Mouse (Mus musculus) embryonic facial prominence, embryonic 15.5 days (tissue): ENCODE data around the gene Hook2. TPM values are rescaled to one million over a fixed set of nuclear protein-coding genes. Genes with fewer than 3 reads are reported as not detected.

Source experiments
- ATAC-seq: fragments of 200-750 bp; cut with Nextera tagmentation; 2 replicates; pipeline ENCODE4 v1.8.0; 2017; ENCODE audit warnings: low read depth, moderate TSS enrichment; ENCODE audit not compliant: insufficient number of reproducible peaks, low FRiP score, low TSS enrichment
- H3K27ac ChIP-seq: fragments of 300-500 bp; sonication (generic); replicated peaks from 2 replicates; pipeline ENCODE4 v1.5.1; 2015; ENCODE audit warnings: mild to moderate bottlenecking, inconsistent platforms
- H3K27me3 ChIP-seq: fragments of 300-500 bp; sonication (generic); 2 replicates; pipeline ENCODE4 v1.6.1; 2015; ENCODE audit warnings: inconsistent platforms
- H3K36me3 ChIP-seq: fragments of 300-500 bp; sonication (generic); 2 replicates; pipeline ENCODE4 v1.6.1; 2015; ENCODE audit warnings: mild to moderate bottlenecking, inconsistent platforms
- H3K4me1 ChIP-seq: fragments of 300-500 bp; sonication (generic); 2 replicates; pipeline ENCODE4 v1.6.1; 2015; ENCODE audit warnings: inconsistent platforms
- H3K4me2 ChIP-seq: fragments of 300-500 bp; sonication (generic); replicated peaks from 2 replicates; pipeline ENCODE4 v1.6.1; 2015; ENCODE audit warnings: mild to moderate bottlenecking, inconsistent platforms
- H3K4me3 ChIP-seq: fragments of 300-500 bp; sonication (generic); replicated peaks from 2 replicates; pipeline ENCODE4 v1.5.1; 2015; ENCODE audit warnings: mild to moderate bottlenecking, inconsistent platforms
- H3K9ac ChIP-seq: fragments of 300-500 bp; sonication (generic); 2 replicates; pipeline ENCODE4 v1.6.1; 2015; ENCODE audit warnings: inconsistent platforms
- H3K9me3 ChIP-seq: fragments of 300-500 bp; sonication (generic); replicated peaks from 2 replicates; pipeline ENCODE4 v1.6.1; 2016; ENCODE audit warnings: inconsistent platforms
- whole genome bisulfite sequencing: fragments of 180-500 bp; shearing (Covaris S2); methylation state at CpG from one replicate; pipeline ENCODE4 v1.1.7; 2015; 5-methylcytosine and 5-hydroxymethylcytosine counted together
- polyA plus RNA-seq: library from polyadenylated mRNA; unstranded; fragments of >200 nt; fragmentation: Nextera tagmentation; extraction: Ambion mirVana; gene quantifications from 2 replicates; pipeline ENCODE4 v1.2.1, GENCODE M21; 2015

Hook2 gene
- 27.2 and 30.6 TPM in 2 replicates for polyA plus RNA-seq

GRCm38 (mm10) chr8:84990349-84990748, at the start of gene Hook2:
Gene Hook2, plus strand, starts transcription at chr8:84990603.
- under 1% methylated on average over 28 of the region's 28 CpGs for WGBS
- peaks cover 27% of the 10 kb centered on the region for H3K4me1 ChIP-seq
- no peaks in the 10 kb centered on the region for H3K9me3 ChIP-seq
- peak within 1 kb of the TSS; percentile 85 for H3K27ac ChIP-seq
- no peaks in the 10 kb centered on the region for H3K36me3 ChIP-seq
- ATAC-seq, result peak; percentile 93
- peak within 1 kb of the TSS; percentile 66 for H3K4me3 ChIP-seq
- H3K9ac ChIP-seq, result peak within 1 kb of the TSS; percentile 64
- peaks cover 13% of the 10 kb centered on the region; the same call in 1 of the 2 replicates for H3K27me3 ChIP-seq
- H3K4me2 ChIP-seq, result peak within 1 kb of the TSS; percentile 92

GRCm38 (mm10) chr8:84943699-84944098, 46.7 kb upstream of the Hook2 start:
- no peak overlapping the region for H3K4me3 ChIP-seq
- H3K9ac ChIP-seq, result no peak overlapping the region
- no peak for ATAC-seq
- H3K4me1 ChIP-seq, result peaks cover 21% of the 10 kb centered on the region
- peaks cover 65% of the 10 kb centered on the region for H3K27me3 ChIP-seq
- H3K9me3 ChIP-seq, result no peaks in the 10 kb centered on the region
- H3K4me2 ChIP-seq, result no peak overlapping the region
- no peaks in the 10 kb centered on the region for H3K36me3 ChIP-seq
- 17% methylated on average over 4 of the region's 4 CpGs for WGBS
- H3K27ac ChIP-seq, result no peak overlapping the region

- H3K4me2 ChIP-seq, result peak overlapping the region; percentile 35
- ATAC-seq, result peak; percentile 64; the same call in 1 of the 2 replicates
- peak overlapping the region; percentile 4; the same call in 1 of the 2 replicates for H3K4me3 ChIP-seq
Observed at GRCm38 (mm10) chr8:84944478-84945160, 45.8 kb upstream of the Hook2 start.

GRCm38 (mm10) chr8:84945235-84945632, 45.2 kb upstream of the Hook2 start:
- ATAC-seq, result no peak; the same call in 1 of the 2 replicates

More at GRCm38 (mm10) chr8:84944478-84945160, 45.8 kb upstream of the Hook2 start:
- no peak overlapping the region for H3K9ac ChIP-seq
- WGBS, result 3% methylated on average over 26 of the region's 26 CpGs
- peaks cover 21% of the 10 kb centered on the region for H3K4me1 ChIP-seq
- H3K27me3 ChIP-seq, result peaks cover 62% of the 10 kb centered on the region
- no peak overlapping the region for H3K27ac ChIP-seq
- H3K9me3 ChIP-seq, result no peaks in the 10 kb centered on the region
- no peaks in the 10 kb centered on the region for H3K36me3 ChIP-seq

GRCm38 (mm10) chr8:84945633-84946527, 44.5 kb upstream of the Hook2 start:
- ATAC-seq, result 0 out of 2 replicates have a peak, but pooled peaks have one; percentile 7
- Histone ChIP-seq H3K27ac (no peak overlapping the region), H3K9ac (no peak overlapping the region), H3K4me2 (peak overlapping the region; percentile 75), H3K9me3 (no peaks in the 10 kb centered on the region), H3K36me3 (no peaks in the 10 kb centered on the region), H3K27me3 (peaks cover 70% of the 10 kb centered on the region), H3K4me1 (peaks cover 21% of the 10 kb centered on the region), H3K4me3 (peak overlapping the region; percentile 40)
- under 1% methylated on average over 45 of the region's 67 CpGs for WGBS

More at GRCm38 (mm10) chr8:84945235-84945632, 45.2 kb upstream of the Hook2 start:
- H3K4me2 ChIP-seq, result peak overlapping the region; percentile 75
- H3K27me3 ChIP-seq, result peaks cover 64% of the 10 kb centered on the region
- H3K9ac ChIP-seq, result no peak overlapping the region
- H3K4me3 ChIP-seq, result peak overlapping the region; percentile 40
- no peaks in the 10 kb centered on the region for H3K9me3 ChIP-seq
- no peaks in the 10 kb centered on the region for H3K36me3 ChIP-seq
- WGBS, result 5% methylated on average over 11 of the region's 11 CpGs
- peaks cover 21% of the 10 kb centered on the region for H3K4me1 ChIP-seq
- H3K27ac ChIP-seq, result no peak overlapping the region

GRCm38 (mm10) chr8:84946528-84947240, 43.7 kb upstream of the Hook2 start, which contains the start of gene Rtbdn:
Gene Rtbdn, plus strand, starts transcription at chr8:84946991.
- no peak within 1 kb of the TSS for H3K9ac ChIP-seq
- WGBS, result 8% methylated on average over 17 of the region's 17 CpGs
- peaks cover 70% of the 10 kb centered on the region for H3K27me3 ChIP-seq

GRCm38 (mm10) chr8:84947241-84947545, 43.2 kb upstream of the Hook2 start:
- Histone ChIP-seq H3K36me3 (no peaks in the 10 kb centered on the region), H3K9ac (no peak overlapping the region), H3K27ac (no peak overlapping the region), H3K27me3 (peaks cover 71% of the 10 kb centered on the region), H3K4me1 (peaks cover 21% of the 10 kb centered on the region), H3K9me3 (no peaks in the 10 kb centered on the region), H3K4me3 (no peak overlapping the region), H3K4me2 (no peak overlapping the region)
- WGBS, result 13% methylated on average over 9 of the region's 9 CpGs
- no peak for ATAC-seq

More at GRCm38 (mm10) chr8:84946528-84947240, 43.7 kb upstream of the Hook2 start, which contains the start of gene Rtbdn:
- Histone ChIP-seq H3K4me3 (peak within 1 kb of the TSS; percentile 40), H3K4me1 (peaks cover 21% of the 10 kb centered on the region), H3K27ac (no peak within 1 kb of the TSS), H3K36me3 (no peaks in the 10 kb centered on the region), H3K4me2 (peak within 1 kb of the TSS; percentile 75), H3K9me3 (no peaks in the 10 kb centered on the region)
- ATAC-seq, result no peak

- 15% methylated on average over 12 of the region's 12 CpGs for WGBS
- Histone ChIP-seq H3K36me3 (no peaks in the 10 kb centered on the region), H3K9me3 (no peaks in the 10 kb centered on the region), H3K4me3 (no peak overlapping the region), H3K27ac (no peak overlapping the region), H3K4me1 (peaks cover 16% of the 10 kb centered on the region), H3K27me3 (peaks cover 55% of the 10 kb centered on the region), H3K4me2 (no peak overlapping the region), H3K9ac (no peak overlapping the region)
- ATAC-seq, result no peak
Observed at GRCm38 (mm10) chr8:84949753-84950152, 40.6 kb upstream of the Hook2 start.

- Histone ChIP-seq H3K9me3 (no peaks in the 10 kb centered on the region), H3K27ac (no peak overlapping the region), H3K36me3 (peaks cover 12% of the 10 kb centered on the region), H3K27me3 (peaks cover 28% of the 10 kb centered on the region), H3K4me1 (no peaks in the 10 kb centered on the region), H3K4me3 (no peak overlapping the region), H3K4me2 (no peak overlapping the region; the same call in 1 of the 2 replicates), H3K9ac (no peak overlapping the region)
- no peak for ATAC-seq
- WGBS, result 7% methylated on average over 18 of the region's 18 CpGs
Observed at GRCm38 (mm10) chr8:84952612-84953255, 37.7 kb upstream of the Hook2 start.

- Histone ChIP-seq H3K9ac (no peak overlapping the region), H3K36me3 (peaks cover 35% of the 10 kb centered on the region), H3K4me1 (no peaks in the 10 kb centered on the region), H3K4me3 (no peak overlapping the region), H3K9me3 (no peaks in the 10 kb centered on the region), H3K27me3 (peaks cover 5% of the 10 kb centered on the region), H3K27ac (no peak overlapping the region), H3K4me2 (no peak overlapping the region)
- ATAC-seq, result no peak
- WGBS, result 51% methylated on average over 2 of the region's 2 CpGs
Observed at GRCm38 (mm10) chr8:84956768-84957167, 33.6 kb upstream of the Hook2 start.
